Mouse (Mus musculus) cerebellum, adult 8-10 months (tissue): ENCODE measurements at regions not wholly inside any gene's neighbourhood (a gene's known extent, or its start where the extent isn't known, plus 50 kb on each side); places are given as distances from the start of the nearest gene placed in this dataset.
A peak's percentile ranks its signal among the peaks of the same experiment; 100 is the strongest.

ENCODE experiments used
- DNase-seq: peaks from one replicate; pipeline ENCODE4 v3.0.0; 2022

DNA sequence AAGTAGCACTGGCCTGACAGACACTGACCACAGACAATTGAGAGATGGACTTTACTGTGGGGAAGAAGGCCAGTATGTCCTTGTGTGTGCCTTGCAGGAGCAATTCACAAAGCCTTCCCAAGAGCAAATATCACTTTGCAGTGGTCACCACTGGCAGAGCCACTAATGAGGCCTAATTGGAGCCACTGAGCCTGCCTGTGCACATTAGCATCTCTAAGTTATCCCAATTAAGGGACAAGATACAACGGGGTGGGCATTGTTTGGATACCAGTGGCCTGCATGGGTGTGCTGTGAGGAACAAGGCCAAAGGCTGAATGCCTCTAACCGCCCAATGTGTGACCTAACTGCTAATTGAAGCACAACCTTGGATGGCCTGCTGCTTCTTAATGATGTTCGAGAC is 433.4 kb upstream of the Ptbp2 start:
- DNase-seq, result no peak

- DNase-seq, result no peak
These were observed 430.5 kb upstream of the Ptbp2 start for GRCm38 (mm10) chr3:120214616-120215250.

- DNase-seq, result no peak
These were observed 415.1 kb upstream of the Ptbp2 start for GRCm38 (mm10) chr3:120199403-120199802.

GRCm38 (mm10) chr3:120194501-120194900 is 410.2 kb upstream of the Ptbp2 start:
- DNase-seq, result no peak

DNA sequence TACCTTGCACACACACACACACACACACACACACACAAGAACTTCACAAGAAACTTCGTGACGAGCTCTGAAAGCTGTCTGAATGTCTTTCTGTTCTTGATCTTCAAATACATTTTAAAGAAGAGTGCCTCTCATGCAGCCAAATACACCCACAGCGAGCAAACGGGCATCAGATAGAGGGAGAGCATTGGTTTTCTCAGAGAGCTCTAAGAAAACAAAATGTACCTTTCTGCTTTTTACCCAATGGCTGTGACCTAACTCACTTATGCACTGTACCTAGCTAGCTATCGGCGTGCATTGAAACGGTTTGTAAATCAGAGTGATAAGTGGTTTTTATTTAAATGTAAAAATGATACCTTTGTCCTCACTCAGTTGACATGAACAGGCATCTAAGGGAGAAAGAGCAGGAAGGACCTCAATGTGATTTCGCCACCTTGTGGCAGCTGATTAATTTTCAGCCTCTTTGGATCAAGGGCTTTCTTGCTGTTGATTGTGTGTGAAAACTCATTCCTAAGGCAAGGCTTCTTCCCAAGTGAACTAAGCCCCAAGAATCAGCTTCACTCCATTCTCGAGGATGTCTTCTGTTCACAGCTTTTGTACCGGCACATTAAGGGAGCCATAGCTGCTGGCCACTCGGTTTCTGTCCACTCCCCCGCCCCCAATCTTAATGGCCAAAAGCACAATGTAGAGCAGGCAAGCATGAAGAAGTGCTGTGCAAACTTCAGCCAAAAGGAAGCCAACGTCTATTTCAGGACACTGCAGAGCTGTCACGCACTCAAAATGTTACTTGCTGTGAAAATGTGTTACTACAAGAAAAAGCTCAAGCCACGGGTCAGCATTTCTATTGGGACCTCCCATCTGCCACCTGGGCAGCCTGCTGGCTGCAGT is 408.4 kb upstream of the Ptbp2 start:
- DNase-seq, result peak; percentile 45

GRCm38 (mm10) chr3:120189606-120190005 is 405.3 kb upstream of the Ptbp2 start:
- DNase-seq, result no peak

DNA sequence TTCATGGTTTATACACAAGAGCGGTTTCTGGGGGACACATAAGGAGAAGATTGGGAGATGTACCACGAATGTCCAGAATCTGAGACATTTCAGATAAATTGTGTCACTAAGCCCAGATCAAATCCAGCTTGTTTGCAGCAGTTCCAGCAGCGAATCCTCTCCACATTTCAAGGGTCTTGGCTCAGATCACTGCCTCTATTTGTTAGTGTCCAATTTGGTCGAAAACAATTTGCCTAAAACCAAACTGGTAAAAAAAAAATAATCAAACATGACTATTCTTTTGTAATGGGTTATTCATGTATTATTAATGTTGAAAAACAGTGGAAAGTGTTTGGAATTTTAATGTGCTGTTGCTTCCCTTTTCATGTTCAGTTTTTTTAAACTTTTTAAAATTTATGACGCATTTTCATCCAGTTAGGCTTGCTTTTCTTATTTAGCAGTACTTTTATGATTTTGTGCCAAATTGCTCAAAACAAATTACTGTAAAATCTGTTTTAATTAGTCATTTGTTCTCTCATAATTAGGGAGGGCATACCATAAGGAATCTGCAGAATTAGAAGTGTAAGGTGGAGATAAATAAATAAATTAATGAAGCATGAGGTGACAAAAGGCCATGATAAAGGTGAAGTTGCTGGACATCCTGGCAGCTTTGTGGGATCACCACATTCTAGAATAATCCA is 396.8 kb upstream of the Ptbp2 start:
- no peak for DNase-seq

DNA sequence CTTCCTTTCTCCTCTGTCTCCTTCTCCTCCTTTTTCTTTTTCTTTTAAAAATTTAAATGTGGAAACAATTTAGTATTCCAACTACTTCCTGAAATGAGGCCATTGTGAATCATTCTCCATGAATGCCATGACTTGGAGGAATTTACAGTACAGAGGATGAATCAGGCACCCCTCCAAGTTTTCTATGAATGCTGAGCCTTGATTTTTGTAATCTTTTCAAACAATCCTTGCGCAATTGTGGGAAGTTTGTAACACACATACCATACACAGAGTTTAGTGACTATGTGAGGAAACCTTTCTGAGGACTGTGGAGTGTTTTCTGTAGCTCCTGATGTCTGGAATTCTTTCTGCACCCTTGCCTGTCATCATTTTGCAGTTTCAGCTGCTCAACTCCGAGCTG is 391.4 kb upstream of the Ptbp2 start:
- DNase-seq, result no peak
